Mouse (Mus musculus): ENCODE measurements around the gene Ntpcr. TPM values are rescaled to one million over a fixed set of nuclear protein-coding genes. Genes with fewer than 3 reads are reported as not detected.

The Ntpcr gene
- total RNA-seq (2021), result 10 to 100 TPM; 20.2 to 21.0 TPM

DNA sequence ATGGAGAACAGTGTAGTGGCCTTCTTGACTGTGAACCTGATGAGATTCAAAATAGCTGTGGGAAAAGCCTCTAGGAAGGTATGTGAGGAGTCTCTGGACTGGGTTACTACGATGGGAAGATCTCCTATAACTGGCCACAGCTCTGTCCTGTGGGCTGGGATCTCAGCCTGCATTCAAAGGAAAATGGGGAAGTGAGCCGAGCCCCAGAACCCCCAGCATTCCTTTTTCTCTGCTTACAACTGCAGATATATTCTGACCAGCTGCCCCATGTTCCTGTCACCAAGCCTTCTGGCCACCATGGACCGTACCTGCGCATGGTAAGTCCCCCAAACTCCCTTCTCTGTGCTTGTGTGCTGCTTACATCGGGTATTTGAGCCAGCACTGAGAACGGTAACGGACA lies at the start of gene Ntpcr:
TSS of gene Ntpcr (plus strand) at position 218 of the 400 bp plus-strand sequence.
- intact Hi-C loops (cut with DNase I), result loop anchor here (10.0 kb wide), 1 partner anchor 155 kb away; no protein-coding TSS in a partner anchor
- no peak for DNase-seq (ENCODE audit: extremely low spot score in 1 of 2, low spot score in 2 of 2)

DNA sequence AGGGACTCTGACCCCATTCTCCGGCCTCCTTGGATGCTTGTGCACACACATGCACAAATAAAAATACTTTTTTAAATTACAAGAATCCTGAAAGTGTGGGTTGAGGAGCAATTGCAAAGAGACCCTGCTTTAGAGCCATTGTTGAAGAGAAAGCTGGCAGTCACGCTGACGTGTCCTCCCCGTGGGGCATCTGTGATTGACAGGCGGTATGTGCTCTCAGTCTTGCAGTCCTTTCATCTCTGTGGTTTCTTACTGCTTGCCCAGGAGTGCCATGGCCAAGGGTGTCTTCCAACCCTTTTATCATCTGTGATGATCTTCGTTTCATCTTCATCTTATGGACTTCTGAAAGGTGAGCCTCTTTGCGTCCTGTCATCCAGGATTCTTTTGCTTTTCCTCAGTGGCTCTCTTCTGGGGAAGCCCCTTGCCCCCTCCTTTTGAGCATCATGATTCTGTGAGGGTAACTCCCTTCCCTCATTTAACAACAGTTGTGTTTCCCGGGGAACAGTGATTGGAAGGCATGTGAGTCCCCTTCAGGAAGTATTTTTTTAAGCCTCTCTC lies 48.8 kb upstream of the Ntpcr start:
- intact Hi-C loops (cut with DNase I), result no loop called here
- DNase-seq (ENCODE audit: extremely low spot score in 1 of 2, low spot score in 2 of 2), result no peak

DNA sequence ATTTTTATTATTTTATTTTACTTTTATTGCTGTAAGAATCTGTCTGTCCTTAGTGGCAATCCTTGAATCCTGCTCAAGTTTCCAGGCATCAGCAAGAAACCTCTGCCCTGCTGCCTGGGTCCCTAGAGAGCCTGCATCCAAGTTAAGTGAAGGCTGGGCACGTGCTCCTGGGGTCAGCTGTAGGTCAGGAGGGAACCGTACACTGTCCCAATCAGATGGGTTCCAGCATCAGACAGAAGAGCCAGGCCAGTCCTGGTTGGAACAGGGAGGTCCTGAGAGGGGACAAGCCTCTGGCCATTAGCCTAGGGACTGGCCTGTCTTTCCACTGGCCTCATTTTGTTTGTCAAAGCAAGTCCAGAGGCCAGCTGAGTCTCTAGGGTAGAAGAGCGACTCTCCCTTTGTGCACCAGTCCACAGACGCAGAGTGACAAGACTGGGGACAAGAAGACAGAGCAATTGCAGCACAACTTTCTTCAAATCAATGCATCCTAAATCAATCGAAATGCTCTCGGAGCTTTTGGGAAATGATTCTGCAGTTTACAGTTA lies 44.5 kb upstream of the Ntpcr start:
- DNase-seq (ENCODE audit: extremely low spot score in 1 of 2, low spot score in 2 of 2), result no peak
- intact Hi-C loops (cut with DNase I), result no loop called here

DNA sequence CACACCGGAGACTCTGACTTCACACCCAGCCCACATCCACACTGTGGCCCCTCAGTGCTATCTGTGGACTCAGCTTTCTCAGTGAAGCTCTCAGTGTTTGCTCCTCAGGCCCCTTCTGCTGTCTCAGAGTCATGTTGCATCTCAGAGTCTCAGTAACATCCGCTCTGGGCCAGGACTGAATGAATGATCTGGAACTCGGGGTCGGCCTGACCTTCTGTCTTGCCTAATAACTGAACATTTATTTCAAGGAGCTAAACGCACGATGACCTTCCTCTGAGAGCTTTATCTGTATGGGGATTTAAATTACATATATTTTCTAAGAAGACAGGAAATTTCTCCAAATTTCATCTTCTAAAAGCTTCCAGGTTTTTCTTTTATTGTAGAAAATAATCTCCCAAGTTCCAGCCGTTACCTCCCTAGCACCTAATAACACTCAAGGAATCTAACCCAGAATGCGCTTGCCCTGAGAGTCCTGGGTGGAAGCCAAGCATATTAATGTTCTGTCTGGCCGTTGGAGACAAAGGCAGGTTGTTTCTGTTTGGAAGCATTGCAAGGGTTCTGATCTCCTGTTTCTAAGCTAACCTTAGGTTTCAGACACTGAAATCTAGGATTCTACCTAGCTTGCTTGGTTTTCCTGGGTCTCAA lies 43.4 kb upstream of the Ntpcr start:
- DNase-seq (ENCODE audit: extremely low spot score in 1 of 2, low spot score in 2 of 2), result no peak
- intact Hi-C loops (cut with DNase I), result no loop called here

DNA sequence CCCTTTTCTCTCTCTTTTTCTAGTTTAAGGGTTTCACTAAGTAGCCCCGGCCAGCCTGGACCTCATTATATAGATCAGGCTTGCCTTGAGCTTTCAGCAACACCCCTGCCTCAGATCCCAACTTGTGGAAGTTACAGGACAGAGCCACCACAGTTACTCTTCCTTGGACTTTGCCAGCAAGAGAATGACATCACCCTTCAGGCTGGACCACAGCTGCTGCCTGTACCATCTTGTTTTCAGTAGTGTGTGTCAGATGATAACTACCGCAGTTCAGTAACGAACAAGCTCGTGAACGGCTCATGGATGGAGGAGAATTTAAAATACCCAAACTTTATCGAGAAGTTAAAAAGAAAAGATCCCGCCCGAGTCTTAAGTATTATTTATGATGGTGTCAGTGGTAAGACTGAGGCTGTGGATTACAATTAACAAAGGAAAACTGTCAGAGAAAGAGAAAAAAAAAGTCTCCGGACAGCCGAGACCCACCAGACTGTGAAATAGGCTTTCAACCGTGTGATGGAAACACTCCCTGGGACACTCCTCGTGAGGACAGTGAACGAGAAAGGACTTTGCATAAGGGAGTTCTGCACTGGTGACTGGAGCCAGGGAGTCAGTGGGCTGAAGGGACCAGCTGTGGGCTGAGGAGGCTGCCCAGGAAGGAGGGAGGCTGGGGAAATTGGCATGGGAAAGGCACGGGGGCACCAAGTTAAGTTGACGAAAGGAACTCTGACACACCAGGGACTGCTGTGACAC lies 39.4 kb upstream of the Ntpcr start:
- no peak for DNase-seq (ENCODE audit: extremely low spot score in 1 of 2, low spot score in 2 of 2)
- intact Hi-C loops (cut with DNase I), result no loop called here

DNA sequence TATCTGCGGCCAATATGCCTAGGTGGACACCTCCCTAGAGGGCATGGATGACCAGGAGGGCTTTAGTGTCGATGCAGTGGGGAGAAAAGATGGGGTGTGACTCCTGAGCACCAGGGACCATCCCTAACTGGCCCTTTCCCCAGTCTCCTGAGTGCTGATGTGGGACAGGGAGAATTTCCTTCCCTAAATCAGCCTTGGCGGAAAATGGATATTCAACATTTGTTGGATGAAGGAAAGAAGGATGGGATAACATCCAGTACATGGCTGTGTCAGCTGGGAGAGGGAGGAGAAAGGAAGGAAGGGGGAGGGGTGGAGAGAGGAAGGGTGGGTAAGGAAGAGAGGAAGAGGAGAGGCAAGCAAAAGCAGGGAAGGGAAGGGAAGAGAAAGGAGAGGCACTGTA lies 38.8 kb upstream of the Ntpcr start:
- no peak for DNase-seq (ENCODE audit: extremely low spot score in 1 of 2, low spot score in 2 of 2)
- intact Hi-C loops (cut with DNase I), result no loop called here

DNA sequence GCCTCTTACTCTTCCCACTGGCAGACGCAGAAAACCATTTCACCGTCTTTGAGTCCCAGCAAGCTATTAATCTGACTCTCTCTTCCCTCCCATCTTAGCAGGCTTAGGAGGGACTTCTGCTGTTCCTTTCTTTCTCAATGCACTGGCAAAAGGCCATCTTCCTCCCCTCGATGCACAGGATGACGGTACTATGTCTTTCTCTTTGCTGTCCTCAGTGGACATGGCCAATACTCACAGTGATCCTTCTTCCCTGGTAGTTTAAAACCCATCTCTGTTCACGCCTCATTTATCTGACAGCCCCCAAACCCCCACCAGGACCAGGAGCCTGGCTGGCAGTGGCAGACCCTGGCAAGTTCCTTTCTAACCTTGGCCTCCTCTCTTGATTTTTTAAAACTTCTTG lies 37.3 kb upstream of the Ntpcr start:
- intact Hi-C loops (cut with DNase I), result no loop called here
- no peak for DNase-seq (ENCODE audit: extremely low spot score in 1 of 2, low spot score in 2 of 2)

DNA sequence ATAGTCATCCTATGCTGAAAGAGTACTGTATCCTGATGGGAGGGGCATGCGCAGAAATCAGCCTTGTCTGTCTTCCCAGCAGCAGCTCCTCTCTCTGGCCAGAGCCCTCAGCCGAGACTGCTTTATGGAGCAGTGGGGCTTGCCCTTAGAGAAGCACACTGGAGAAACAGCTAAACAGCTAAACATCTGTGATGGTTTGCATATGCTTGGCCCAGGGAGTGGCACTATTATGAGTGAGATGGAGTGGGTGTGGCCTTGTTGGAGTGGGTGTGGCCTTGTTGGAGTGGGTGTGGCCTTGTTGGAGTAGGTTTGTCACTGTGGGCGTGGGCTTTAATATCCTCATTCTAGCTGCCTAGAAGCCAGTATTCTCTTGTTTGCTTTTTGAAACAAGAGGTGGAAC lies 36.6 kb upstream of the Ntpcr start:
- intact Hi-C loops (cut with DNase I), result no loop called here
- DNase-seq (ENCODE audit: extremely low spot score in 1 of 2, low spot score in 2 of 2), result no peak

DNA sequence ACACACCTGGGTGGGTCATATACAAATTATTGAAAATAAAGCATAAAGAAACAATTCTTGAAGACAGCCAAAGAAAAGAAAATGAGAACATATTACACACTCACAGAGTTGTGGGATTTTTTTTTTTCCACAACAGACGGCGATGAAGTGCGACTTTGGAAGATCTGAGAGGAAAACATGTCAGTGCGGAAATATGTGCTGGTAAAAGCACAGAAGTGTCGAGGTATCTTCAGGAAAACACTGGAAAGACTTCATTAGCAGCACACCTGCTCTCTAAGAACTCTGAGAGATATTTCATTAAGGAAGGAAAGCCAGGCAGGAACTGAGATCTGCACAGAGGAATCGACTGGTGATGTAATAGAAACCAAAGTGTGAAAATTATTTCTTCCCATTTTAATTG lies 33.8 kb upstream of the Ntpcr start:
- intact Hi-C loops (cut with DNase I), result no loop called here
- DNase-seq (ENCODE audit: extremely low spot score in 1 of 2, low spot score in 2 of 2), result no peak

DNA sequence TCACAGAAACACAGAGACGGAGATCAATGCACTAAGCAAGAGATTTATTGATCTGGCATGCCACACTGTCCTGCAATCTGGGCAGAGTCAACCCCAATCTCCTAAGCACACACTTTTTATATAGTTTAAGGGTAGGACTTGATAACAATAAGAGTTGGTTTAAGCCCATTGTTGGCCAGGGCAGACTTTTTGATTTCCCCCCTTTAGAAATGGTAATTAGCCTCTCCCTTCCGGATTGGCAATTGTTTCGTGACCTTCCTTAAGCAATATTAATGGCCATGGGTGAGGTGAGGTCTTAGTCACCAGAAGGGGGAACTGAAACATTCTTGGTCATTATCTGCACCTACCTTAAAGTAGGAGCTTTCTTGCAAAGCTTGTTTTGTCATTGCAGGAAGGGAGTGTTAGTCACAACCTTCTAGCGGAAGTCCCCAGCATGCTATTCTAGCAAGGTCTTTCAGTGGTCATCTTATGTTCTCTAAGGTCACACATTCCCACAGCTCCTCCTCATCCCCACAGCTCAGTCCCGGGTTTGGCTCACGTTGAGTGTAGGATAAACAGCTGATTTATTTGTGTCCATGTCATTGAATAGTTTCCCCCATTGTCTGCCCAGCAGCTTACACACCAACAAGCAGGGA lies 30.3 kb upstream of the Ntpcr start:
- intact Hi-C loops (cut with DNase I), result no loop called here
- no peak for DNase-seq (ENCODE audit: extremely low spot score in 1 of 2, low spot score in 2 of 2)

DNA sequence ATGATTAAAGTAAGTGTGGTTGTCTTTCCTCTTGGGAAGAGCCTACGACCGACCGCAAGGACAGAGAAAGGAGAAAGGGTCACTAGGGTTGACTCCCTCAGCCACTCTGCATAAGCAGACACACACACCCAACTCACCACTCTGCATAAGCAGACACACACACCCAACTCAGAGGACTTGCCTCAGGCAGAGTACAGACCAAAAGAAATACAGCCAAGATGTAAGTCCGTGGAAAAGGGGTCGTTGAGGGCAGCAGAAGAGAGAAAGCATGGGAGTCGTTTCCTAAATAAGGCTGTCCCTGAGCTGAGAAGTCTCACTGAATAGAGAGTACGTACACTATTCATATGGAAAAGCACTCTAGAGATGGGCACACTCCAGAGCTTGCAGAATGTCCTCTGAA lies 29.4 kb upstream of the Ntpcr start:
- no peak for DNase-seq (ENCODE audit: extremely low spot score in 1 of 2, low spot score in 2 of 2)
- intact Hi-C loops (cut with DNase I), result no loop called here

DNA sequence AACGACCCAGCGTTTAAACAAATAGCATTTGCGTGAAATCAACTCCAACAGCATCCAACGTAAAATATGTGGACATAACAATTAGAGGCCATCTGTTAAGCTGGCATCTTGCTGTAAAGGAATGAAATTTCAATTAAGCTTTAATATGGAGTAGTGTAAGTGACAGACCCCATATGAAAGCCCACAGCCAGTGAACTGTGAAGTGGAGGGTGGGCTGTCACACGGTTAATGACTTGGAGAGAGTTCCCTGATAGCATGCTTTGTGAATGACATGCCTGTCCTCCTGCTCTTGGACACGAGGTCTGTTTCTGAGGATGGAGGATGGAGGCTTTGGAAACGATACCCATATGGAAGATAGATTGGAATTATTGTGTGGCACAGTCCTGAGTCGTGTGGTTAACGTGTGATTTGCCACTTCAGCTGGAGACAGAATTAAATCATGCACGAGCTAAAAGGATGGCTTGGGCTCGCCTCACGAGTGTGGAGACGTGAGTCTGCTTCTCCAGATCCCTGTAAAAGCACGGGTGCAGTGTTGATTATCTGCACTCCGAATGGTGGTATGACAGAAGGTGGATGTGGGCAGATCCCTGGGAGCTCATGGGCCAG lies 26.8 kb upstream of the Ntpcr start:
- DNase-seq (ENCODE audit: extremely low spot score in 1 of 2, low spot score in 2 of 2), result no peak
- intact Hi-C loops (cut with DNase I), result no loop called here

DNA sequence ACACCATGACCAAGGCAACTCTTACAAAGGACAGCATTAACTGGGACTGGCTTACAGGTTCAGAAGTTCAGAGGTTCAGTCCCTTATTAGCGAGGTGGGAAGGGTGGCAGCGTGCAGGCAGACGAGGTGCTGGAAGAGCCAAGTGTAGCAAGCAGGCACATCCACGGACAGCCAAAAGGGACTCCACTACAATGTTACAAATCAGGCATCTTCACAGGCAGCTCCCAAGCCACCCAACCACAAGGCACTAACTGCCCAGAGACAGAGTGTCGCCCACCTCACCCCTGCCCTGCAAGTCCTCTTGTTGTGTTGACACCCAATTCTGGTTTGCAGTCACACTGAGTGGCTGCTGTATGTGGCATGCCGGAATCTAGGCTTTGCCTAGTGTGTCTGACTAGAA lies 25.3 kb upstream of the Ntpcr start:
- no peak for DNase-seq (ENCODE audit: extremely low spot score in 1 of 2, low spot score in 2 of 2)

DNA sequence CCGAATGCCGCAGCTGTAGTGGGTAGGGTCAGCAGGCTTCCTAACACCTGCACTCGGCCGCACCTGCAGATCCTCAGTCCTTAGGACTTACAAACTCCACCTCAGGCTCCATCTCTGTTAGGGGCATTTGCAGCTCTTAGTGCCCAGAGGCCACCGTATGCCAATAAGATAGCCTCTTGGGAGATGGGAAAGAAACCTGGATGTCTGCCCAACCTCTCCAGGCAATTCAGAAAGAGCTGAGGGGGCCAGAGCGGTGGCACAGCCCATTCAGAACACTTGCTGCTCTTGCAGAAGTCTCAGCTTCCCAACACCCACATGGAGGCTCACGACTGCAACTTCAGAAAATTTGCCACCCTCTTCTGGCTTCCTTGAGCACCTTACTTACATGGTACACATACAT lies 23.9 kb upstream of the Ntpcr start:
- DNase-seq (ENCODE audit: extremely low spot score in 1 of 2, low spot score in 2 of 2), result no peak
- intact Hi-C loops (cut with DNase I), result no loop called here

More for the DNA sequence above, 25.3 kb upstream of the Ntpcr start:
- intact Hi-C loops (cut with DNase I), result no loop called here

DNA sequence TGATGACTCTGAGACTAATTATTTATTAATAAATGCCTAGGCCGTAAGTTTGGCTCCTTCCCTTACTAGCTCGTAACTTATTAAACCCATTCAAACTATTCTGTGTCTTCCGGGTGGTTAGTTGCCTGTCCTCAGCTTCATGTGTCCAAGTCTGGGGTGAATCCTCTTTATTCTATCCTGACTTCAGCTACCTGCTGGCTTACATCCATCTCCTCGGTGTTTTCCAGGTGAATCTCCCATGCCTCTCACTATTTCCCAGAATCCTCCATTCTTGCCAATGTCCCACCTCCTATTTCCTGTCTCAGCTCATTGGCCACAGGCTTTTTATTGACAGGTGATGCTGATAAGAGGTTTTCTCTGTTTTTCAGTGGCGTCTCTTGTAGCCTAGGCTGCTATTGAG lies 20.6 kb upstream of the Ntpcr start:
- DNase-seq (ENCODE audit: extremely low spot score in 1 of 2, low spot score in 2 of 2), result no peak
- intact Hi-C loops (cut with DNase I), result no loop called here

DNA sequence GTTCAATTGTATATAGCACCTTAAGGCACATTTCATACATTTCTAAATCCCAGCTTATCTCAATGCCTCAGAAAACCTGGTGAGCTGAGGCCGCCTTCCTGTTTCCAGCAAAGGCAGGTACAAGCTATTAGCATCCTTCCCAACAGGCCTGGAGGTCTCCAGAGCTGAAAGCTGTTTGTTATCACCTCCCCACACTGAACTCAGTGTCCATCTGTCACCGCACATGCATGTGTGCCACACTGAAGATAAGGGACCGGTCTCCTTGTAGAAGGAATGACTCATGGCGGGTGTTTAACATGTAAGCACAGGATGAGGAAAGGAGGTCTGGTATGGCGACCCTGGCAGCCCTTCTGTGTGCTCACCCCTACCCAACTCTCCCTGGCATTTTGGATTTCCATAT lies 18.2 kb upstream of the Ntpcr start:
- intact Hi-C loops (cut with DNase I), result no loop called here
- no peak for DNase-seq (ENCODE audit: extremely low spot score in 1 of 2, low spot score in 2 of 2)

DNA sequence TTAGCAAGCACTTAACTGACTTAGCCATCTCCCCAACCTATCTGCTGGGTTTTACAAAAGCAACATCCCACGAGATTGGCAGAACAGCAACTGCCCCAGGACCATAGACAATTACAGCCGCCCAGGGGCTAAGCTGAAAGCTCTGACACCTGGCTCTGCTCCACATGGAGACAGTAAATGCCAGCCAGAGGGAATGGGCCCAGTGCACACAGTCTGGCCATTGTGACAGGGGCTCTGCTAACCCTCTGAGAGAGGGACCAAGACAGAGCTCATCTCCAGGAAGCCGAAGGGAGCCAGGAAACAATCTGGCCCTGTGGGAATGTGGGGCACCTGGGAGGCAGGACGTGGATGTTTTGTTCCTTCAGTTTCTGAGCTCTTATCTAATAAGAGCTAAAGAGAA lies 13.6 kb upstream of the Ntpcr start:
- DNase-seq (ENCODE audit: extremely low spot score in 1 of 2, low spot score in 2 of 2), result no peak
- intact Hi-C loops (cut with DNase I), result no loop called here

DNA sequence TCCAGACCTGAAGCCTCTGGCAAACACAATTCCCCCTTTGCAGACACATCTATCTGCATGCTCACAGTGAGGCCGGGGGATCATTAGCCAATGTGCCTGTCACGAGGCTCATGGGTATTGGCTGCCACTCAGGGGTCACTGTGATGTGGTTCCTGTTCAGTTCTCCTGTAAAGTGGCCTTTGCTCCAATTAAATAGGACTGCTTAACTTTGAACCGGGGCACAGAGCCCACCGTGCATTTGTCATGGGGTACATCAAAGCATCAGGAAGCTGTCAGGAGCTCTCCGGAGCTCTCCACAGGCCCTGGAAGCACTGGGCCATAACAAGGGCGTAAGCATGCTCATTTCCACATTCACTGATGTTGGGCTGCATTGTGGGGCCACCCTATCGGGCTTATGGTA lies 13.2 kb upstream of the Ntpcr start:
- intact Hi-C loops (cut with DNase I), result no loop called here
- DNase-seq (ENCODE audit: extremely low spot score in 1 of 2, low spot score in 2 of 2), result peak in 1 of 2 experiments; percentile 52

DNA sequence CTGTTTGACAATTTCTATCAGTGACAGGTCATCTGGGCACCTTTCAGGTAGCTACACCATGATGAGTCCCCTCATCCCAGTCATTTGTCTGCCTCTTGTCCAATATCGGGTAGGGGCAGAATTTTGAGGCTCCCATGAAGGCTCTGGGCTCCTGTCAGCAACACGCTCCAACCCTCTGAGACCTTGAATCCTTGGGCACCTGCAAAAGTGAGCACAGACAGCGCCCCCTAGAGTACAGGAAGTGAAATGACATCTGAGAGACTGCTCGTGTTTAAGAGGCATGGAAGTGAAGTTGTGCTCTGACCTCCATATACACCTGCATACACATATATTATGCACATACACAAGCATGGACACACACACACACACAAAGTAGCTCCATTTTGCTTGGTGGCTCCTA lies 10.8 kb upstream of the Ntpcr start:
- intact Hi-C loops (cut with DNase I), result no loop called here
- DNase-seq (ENCODE audit: extremely low spot score in 1 of 2, low spot score in 2 of 2), result no peak

Measured in left cerebral cortex, postnatal 10 days (tissue).